Mouse (Mus musculus): ENCODE results near the gene Vps37d. TPM values are rescaled to one million over a fixed set of nuclear protein-coding genes. Genes with fewer than 3 reads are reported as not detected.

The Vps37d gene
- polyA plus RNA-seq, 1 experiment from 2014 or later: 12.0 TPM

DNA sequence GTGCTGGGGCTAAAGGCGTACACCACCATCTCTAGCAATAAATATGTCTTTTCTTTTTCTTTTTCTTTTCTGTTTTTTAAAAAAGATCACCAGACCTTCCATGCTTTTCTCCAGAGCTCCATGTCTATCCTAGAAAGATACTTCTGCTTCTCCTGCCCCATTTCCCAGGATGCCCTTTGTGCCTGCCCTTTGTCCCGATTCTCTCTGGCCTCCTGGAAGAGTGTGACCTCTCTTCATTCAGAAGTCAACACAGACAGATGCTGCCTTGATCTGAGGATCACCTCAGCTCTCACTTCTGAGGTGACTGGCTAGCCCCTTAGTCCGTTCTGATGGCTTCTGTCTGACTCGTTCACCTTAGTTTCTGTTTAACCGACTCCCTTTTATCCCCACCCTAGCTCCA lies 2.5 kb upstream of the Vps37d start:
- Histone ChIP-seq H3K9ac (ENCODE audit: low read depth, low read length) (no peak overlapping the region), H3K36me3 (ENCODE audit: control insufficient read depth, insufficient read depth, low read length) (no peaks in the 10 kb centered on the region), H3K27ac (ENCODE audit: low read depth, low read length) (no peak overlapping the region), H3K27me3 (ENCODE audit: control insufficient read depth, insufficient read depth, low read length) (no peaks in the 10 kb centered on the region), H3K4me1 (replicated peaks; ENCODE audit: control insufficient read depth, insufficient read depth, low read length) (no peaks in the 10 kb centered on the region), H3K4me2 (replicated peaks; ENCODE audit: low read depth, low read length) (no peak overlapping the region), H3K9me3 (ENCODE audit: control insufficient read depth, low read length) (no peaks in the 10 kb centered on the region), H3K4me3 (ENCODE audit: low read depth, low read length) (no peak overlapping the region)
- WGBS: 88% methylated on average over 5 of the region's 5 CpGs
- no peak for ATAC-seq (ENCODE audit: low FRiP score)
- no peak for DNase-seq (ENCODE audit: low spot score)

GRCm38 (mm10) chr5:135079578-135079977 lies 1.5 kb upstream of the Vps37d start:
- WGBS: 96% methylated on average over 2 of the region's 2 CpGs
- H3K27me3 ChIP-seq (ENCODE audit: control insufficient read depth, insufficient read depth, low read length): no peaks in the 10 kb centered on the region
- no peak for DNase-seq (ENCODE audit: low spot score)

GRCm38 (mm10) chr5:135078482-135078810 lies 380 bp upstream of the Vps37d start:
- WGBS: 2% methylated on average over 11 of the region's 11 CpGs
- Histone ChIP-seq H3K36me3 (ENCODE audit: control insufficient read depth, insufficient read depth, low read length) (no peaks in the 10 kb centered on the region), H3K27ac (ENCODE audit: low read depth, low read length) (no peak overlapping the region), H3K27me3 (ENCODE audit: control insufficient read depth, insufficient read depth, low read length) (no peaks in the 10 kb centered on the region), H3K4me3 (ENCODE audit: low read depth, low read length) (peak overlapping the region; percentile 99), H3K9ac (ENCODE audit: low read depth, low read length) (no peak overlapping the region), H3K9me3 (ENCODE audit: control insufficient read depth, low read length) (no peaks in the 10 kb centered on the region), H3K4me2 (replicated peaks; ENCODE audit: low read depth, low read length) (peak overlapping the region; percentile 78), H3K4me1 (replicated peaks; ENCODE audit: control insufficient read depth, insufficient read depth, low read length) (peaks cover 1% of the 10 kb centered on the region)
- ATAC-seq (ENCODE audit: low FRiP score): peak; percentile 53; the same call in 1 of the 2 replicates
- no peak for DNase-seq (ENCODE audit: low spot score)

More at GRCm38 (mm10) chr5:135079578-135079977, 1.5 kb upstream of the Vps37d start:
- H3K36me3 ChIP-seq (ENCODE audit: control insufficient read depth, insufficient read depth, low read length): no peaks in the 10 kb centered on the region
- H3K27ac ChIP-seq (ENCODE audit: low read depth, low read length): no peak overlapping the region
- H3K9ac ChIP-seq (ENCODE audit: low read depth, low read length): no peak overlapping the region
- H3K4me2 ChIP-seq (replicated peaks; ENCODE audit: low read depth, low read length): no peak overlapping the region
- no peaks in the 10 kb centered on the region for H3K9me3 ChIP-seq (ENCODE audit: control insufficient read depth, low read length)
- H3K4me3 ChIP-seq (ENCODE audit: low read depth, low read length): no peak overlapping the region
- ATAC-seq (ENCODE audit: low FRiP score): no peak
- H3K4me1 ChIP-seq (replicated peaks; ENCODE audit: control insufficient read depth, insufficient read depth, low read length): no peaks in the 10 kb centered on the region

GRCm38 (mm10) chr5:135076931-135077505 lies 1.0 kb downstream of the Vps37d start:
- Histone ChIP-seq H3K9ac (ENCODE audit: low read depth, low read length) (peak overlapping the region; percentile 99), H3K27me3 (ENCODE audit: control insufficient read depth, insufficient read depth, low read length) (no peaks in the 10 kb centered on the region), H3K4me3 (ENCODE audit: low read depth, low read length) (peak overlapping the region; percentile 99), H3K36me3 (ENCODE audit: control insufficient read depth, insufficient read depth, low read length) (no peaks in the 10 kb centered on the region), H3K27ac (ENCODE audit: low read depth, low read length) (peak overlapping the region; percentile 77), H3K4me1 (replicated peaks; ENCODE audit: control insufficient read depth, insufficient read depth, low read length) (peaks cover 4% of the 10 kb centered on the region), H3K4me2 (replicated peaks; ENCODE audit: low read depth, low read length) (peak overlapping the region; percentile 78), H3K9me3 (ENCODE audit: control insufficient read depth, low read length) (no peaks in the 10 kb centered on the region)
- WGBS: 21% methylated on average over 14 of the region's 14 CpGs
- ATAC-seq (ENCODE audit: low FRiP score): peak; percentile 34
- DNase-seq (ENCODE audit: low spot score): peak; percentile 54

- ATAC-seq (ENCODE audit: low FRiP score): no peak
- no peak overlapping the region for H3K27ac ChIP-seq (ENCODE audit: low read depth, low read length)
Measured at GRCm38 (mm10) chr5:135076368-135076767, 1.7 kb downstream of the Vps37d start.

DNA sequence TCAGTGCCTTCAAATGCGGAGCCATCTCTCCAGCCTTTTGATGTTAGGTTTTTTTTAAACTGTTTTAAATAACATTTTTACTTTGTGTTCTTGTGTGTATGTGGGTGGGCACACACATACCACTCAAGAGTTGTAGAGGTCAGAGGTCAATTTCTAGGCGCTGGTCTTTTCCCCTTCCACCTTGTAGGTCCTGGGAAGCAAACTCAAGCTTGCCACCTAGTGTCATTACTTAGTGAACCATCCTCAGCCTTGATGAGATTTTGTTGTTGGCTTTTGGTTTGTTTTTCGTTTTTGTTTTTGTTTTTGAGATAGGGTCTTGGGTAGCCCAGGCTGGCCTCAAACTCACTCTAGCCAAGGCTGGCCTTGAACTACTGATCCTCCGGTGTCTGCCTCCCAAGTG lies 2.4 kb downstream of the Vps37d start:
- Histone ChIP-seq H3K4me2 (replicated peaks; ENCODE audit: low read depth, low read length) (no peak overlapping the region), H3K4me1 (replicated peaks; ENCODE audit: control insufficient read depth, insufficient read depth, low read length) (peaks cover 4% of the 10 kb centered on the region), H3K9me3 (ENCODE audit: control insufficient read depth, low read length) (no peaks in the 10 kb centered on the region), H3K27me3 (ENCODE audit: control insufficient read depth, insufficient read depth, low read length) (no peaks in the 10 kb centered on the region), H3K4me3 (ENCODE audit: low read depth, low read length) (no peak overlapping the region), H3K27ac (ENCODE audit: low read depth, low read length) (no peak overlapping the region), H3K9ac (ENCODE audit: low read depth, low read length) (no peak overlapping the region), H3K36me3 (ENCODE audit: control insufficient read depth, insufficient read depth, low read length) (no peaks in the 10 kb centered on the region)
- DNase-seq (ENCODE audit: low spot score) (no peak), ATAC-seq (ENCODE audit: low FRiP score) (no peak)
- 66% methylated on average over 4 of the region's 4 CpGs for WGBS

More at GRCm38 (mm10) chr5:135076368-135076767, 1.7 kb downstream of the Vps37d start:
- Histone ChIP-seq H3K4me1 (replicated peaks; ENCODE audit: control insufficient read depth, insufficient read depth, low read length) (peaks cover 4% of the 10 kb centered on the region), H3K4me3 (ENCODE audit: low read depth, low read length) (peak overlapping the region; percentile 4; the same call in 1 of the 2 replicates), H3K36me3 (ENCODE audit: control insufficient read depth, insufficient read depth, low read length) (no peaks in the 10 kb centered on the region), H3K9me3 (ENCODE audit: control insufficient read depth, low read length) (no peaks in the 10 kb centered on the region), H3K27me3 (ENCODE audit: control insufficient read depth, insufficient read depth, low read length) (no peaks in the 10 kb centered on the region), H3K9ac (ENCODE audit: low read depth, low read length) (peak overlapping the region; percentile 99), H3K4me2 (replicated peaks; ENCODE audit: low read depth, low read length) (peak overlapping the region; percentile 78)
- 91% methylated on average over 14 of the region's 14 CpGs for WGBS
- DNase-seq (ENCODE audit: low spot score): no peak

DNA sequence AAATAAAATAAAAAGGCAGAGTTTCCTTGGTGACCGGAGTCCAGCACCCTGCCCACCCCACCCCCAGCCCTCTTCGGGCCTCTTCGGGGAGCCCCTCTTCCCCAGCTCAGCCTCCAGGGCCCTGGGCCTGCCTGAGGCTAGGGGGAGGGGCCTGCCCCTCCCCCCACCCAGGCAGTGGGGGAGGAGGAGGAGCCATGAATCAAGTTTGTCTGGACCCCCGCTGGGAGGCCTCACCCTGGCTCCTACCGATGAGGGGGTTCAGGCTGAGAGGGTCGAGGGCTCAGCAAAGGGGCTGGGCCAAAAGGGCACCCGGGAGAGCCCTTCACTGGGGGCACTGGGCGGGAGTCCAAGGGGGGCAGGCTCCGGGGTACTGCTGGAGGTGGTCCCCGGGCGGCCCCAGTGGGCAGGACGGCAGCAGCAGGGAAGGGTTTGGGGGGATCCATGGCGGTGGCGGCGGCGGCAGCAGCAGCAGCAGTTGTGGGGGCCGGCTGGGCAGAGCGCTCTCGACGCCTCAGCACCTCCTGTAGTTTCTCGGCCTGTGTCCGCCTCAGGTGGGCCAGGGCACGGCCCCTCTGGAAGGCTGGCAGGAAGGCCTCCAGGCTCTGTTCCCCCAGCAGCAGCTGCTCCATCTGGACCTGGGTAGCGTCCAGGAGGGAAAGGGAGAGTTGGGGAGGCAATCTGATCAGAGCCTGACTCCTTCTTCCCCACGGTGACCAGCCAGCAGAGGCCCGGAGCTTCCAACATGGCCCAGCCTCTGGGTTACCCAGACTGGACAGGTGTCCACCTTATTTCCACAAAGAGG lies 4.5 kb downstream of the Vps37d start:
- Histone ChIP-seq H3K9ac (ENCODE audit: low read depth, low read length) (peak overlapping the region; percentile 27; the same call in 1 of the 2 replicates), H3K36me3 (ENCODE audit: control insufficient read depth, insufficient read depth, low read length) (no peaks in the 10 kb centered on the region), H3K4me1 (replicated peaks; ENCODE audit: control insufficient read depth, insufficient read depth, low read length) (peaks cover 4% of the 10 kb centered on the region), H3K9me3 (ENCODE audit: control insufficient read depth, low read length) (no peaks in the 10 kb centered on the region), H3K4me3 (ENCODE audit: low read depth, low read length) (no peak overlapping the region), H3K4me2 (replicated peaks; ENCODE audit: low read depth, low read length) (0 out of 2 replicates have a peak overlapping the region, but pooled peaks have one; percentile 7), H3K27me3 (ENCODE audit: control insufficient read depth, insufficient read depth, low read length) (no peaks in the 10 kb centered on the region), H3K27ac (ENCODE audit: low read depth, low read length) (peak overlapping the region; percentile 36; the same call in 1 of the 2 replicates)
- ATAC-seq (ENCODE audit: low FRiP score) (no peak), DNase-seq (ENCODE audit: low spot score) (no peak)
- 20% methylated on average over 22 of the region's 26 CpGs for WGBS

DNA sequence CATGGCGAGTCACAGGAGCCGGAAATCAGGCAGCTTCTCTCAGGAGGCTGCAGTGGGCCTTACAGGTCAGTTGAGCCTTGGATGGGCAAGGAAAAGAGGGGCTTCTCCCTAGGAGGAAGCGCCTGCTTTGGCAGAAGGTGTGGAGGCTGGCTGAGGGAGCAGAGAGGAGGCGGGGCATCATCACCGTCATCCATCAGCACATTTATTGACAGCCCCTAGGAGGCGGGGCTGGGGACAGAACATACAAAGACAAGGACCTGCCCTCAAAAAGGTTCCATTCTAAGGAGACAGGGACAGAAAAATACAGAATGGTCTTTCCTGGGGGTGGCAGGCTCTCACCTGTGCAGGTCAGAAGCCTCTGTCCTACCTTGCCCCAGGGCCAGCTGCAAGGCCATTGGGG lies 5.3 kb downstream of the Vps37d start:
- Histone ChIP-seq H3K4me2 (replicated peaks; ENCODE audit: low read depth, low read length) (no peak overlapping the region), H3K36me3 (ENCODE audit: control insufficient read depth, insufficient read depth, low read length) (no peaks in the 10 kb centered on the region), H3K27me3 (ENCODE audit: control insufficient read depth, insufficient read depth, low read length) (no peaks in the 10 kb centered on the region), H3K9me3 (ENCODE audit: control insufficient read depth, low read length) (no peaks in the 10 kb centered on the region), H3K4me1 (replicated peaks; ENCODE audit: control insufficient read depth, insufficient read depth, low read length) (peaks cover 4% of the 10 kb centered on the region), H3K4me3 (ENCODE audit: low read depth, low read length) (no peak overlapping the region), H3K27ac (ENCODE audit: low read depth, low read length) (no peak overlapping the region), H3K9ac (ENCODE audit: low read depth, low read length) (no peak overlapping the region)
- DNase-seq (ENCODE audit: low spot score) (no peak), ATAC-seq (ENCODE audit: low FRiP score) (no peak)
- WGBS: 52% methylated on average over 6 of the region's 6 CpGs

- DNase-seq (ENCODE audit: low spot score): no peak
- no peak overlapping the region for H3K4me2 ChIP-seq (replicated peaks; ENCODE audit: low read depth, low read length)
- no peak overlapping the region for H3K27ac ChIP-seq (ENCODE audit: low read depth, low read length)
- no peak for ATAC-seq (ENCODE audit: low FRiP score)
- H3K36me3 ChIP-seq (ENCODE audit: control insufficient read depth, insufficient read depth, low read length): no peaks in the 10 kb centered on the region
- WGBS: 97% methylated on average over 2 of the region's 2 CpGs
- H3K4me1 ChIP-seq (replicated peaks; ENCODE audit: control insufficient read depth, insufficient read depth, low read length): peaks cover 4% of the 10 kb centered on the region
- H3K9me3 ChIP-seq (ENCODE audit: control insufficient read depth, low read length): no peaks in the 10 kb centered on the region
- H3K27me3 ChIP-seq (ENCODE audit: control insufficient read depth, insufficient read depth, low read length): no peaks in the 10 kb centered on the region
- no peak overlapping the region for H3K4me3 ChIP-seq (ENCODE audit: low read depth, low read length)
- no peak overlapping the region for H3K9ac ChIP-seq (ENCODE audit: low read depth, low read length)
Measured at GRCm38 (mm10) chr5:135072061-135072460, 6.0 kb downstream of the Vps37d start.
